Mouse (Mus musculus) testis, adult 2 months (tissue): ENCODE results near the gene Fkbp6.

Experiments
- CTCF ChIP-seq: fragments of 200-500 bp; IDR thresholded peaks from 2 replicates; pipeline ENCODE4 v1.5.1; 2012; ENCODE audit warnings: low read depth, mild to moderate bottlenecking, inconsistent platforms, low read length, moderate library complexity; ENCODE audit not compliant: control insufficient read depth, insufficient read depth, insufficient replicate concordance
- POLR2A ChIP-seq: fragments of 200-500 bp; IDR thresholded peaks from 2 replicates; pipeline ENCODE4 v1.6.1; 2012; ENCODE audit warnings: low read depth, mild to moderate bottlenecking, inconsistent platforms, low read length, moderate library complexity; ENCODE audit not compliant: control insufficient read depth

- no peak for TF ChIP-seq CTCF
- no peak for TF ChIP-seq POLR2A
Measured at GRCm38 (mm10) chr5:135243166-135243565, 106.7 kb downstream of the Fkbp6 start.
